Mouse (Mus musculus): Measurements from ENCODE around the gene Eid2b.
A peak's percentile ranks its signal among the peaks of the same experiment; 100 is the strongest.
"Not testable (repeated sequence)": the region's sequence is repeated elsewhere in the genome, so short reads cannot be mapped to it uniquely, and the experiment has no call there.

The Eid2b gene

DNA sequence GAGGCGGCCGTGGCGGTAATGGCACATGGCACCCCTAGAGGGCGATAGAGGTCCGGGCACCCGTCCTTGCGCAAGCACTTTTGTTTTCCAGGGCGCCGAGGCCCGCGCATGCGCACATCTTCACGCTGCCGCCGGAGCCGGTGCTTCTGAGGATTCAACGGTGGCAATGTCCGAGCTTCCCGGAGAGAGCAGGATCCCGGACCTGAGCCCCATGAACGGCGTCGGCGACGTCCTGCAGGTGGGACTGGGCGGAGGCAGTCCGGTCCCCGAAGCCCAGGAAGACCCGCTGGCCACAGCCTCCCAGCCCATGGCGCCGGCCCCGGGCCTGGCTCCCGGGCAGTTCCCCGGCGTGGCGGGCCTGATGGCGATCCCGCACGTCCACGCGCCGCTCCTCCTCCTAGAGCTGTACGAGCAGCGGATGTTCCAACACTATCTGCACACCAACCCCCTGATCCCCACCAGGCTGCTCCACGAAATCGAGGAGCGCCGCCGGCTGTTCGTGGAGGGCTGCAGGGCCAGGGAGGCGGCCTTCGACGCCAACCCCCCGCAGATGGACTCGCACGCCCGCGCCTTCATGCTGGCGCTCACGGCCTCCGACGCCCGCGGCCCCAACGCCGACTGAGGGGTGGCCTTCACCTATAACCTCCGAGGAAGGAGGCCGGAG is at the start of gene Eid2b:
Eid2b (plus strand) TSS at position 125 of the 664 bp plus-strand sequence.
- DNase-seq (ENCODE audit: low read depth, low spot score): no peak

DNA sequence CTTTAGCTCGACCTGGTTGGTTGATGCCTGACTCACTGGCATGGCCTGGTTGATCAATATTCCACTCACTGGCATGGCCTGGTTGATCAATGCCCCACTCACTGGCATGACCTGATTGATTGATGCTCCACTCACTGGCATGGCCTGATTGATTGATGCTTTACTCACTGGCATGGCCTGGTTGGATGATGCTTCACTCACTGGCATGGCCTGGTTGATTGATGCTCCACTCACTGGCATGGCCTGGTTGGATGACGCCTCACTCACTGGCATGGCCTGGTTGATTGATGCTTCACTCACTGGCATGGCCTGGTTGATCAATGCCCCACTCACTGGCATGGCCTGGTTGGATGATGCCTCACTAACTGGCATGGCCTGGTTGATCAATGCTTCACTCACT is 33.6 kb upstream of the Eid2b start:
- not testable (repeated sequence) for DNase-seq (ENCODE audit: low read depth, low spot score)

DNA sequence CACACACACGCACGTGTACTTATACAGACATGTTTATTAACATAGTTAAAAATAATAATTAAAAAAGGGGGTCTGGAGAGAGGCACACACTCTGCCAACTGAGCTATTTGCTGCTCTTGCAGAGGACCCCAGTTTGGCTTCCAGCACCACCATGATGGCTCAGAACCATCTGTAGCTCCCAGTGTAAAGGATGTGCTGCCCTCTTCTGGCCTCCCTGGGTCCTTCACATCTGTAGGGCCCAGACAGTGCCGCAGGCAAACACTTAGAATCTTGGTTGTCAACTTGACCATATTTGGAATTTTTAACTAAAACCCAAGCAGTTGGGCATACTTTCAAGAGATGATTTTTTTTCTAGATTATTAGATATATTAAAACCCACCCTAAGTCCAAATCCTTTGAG is 28.6 kb upstream of the Eid2b start:
- no peak for DNase-seq (ENCODE audit: low read depth, low spot score)

DNA sequence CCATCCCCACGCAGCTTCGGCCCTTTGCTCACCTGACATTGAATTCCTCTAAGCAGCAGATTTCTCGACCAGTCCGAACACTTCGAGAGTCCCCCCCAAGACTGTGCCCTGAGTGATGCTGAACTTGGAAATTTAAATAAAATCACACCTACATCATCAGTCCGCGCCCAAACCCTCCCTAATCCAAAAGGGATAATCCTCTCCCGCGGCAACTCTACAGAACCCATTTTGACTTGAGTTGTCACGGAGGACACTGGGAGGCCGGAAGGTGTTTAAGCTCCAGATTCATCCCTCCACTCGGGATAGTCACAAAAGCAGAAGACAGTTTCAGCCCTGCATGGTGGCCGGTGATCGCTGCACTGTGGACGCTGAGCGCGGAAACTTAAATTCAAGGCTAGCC is 25.6 kb upstream of the Eid2b start:
- DNase-seq (ENCODE audit: low read depth, low spot score): no peak

DNA sequence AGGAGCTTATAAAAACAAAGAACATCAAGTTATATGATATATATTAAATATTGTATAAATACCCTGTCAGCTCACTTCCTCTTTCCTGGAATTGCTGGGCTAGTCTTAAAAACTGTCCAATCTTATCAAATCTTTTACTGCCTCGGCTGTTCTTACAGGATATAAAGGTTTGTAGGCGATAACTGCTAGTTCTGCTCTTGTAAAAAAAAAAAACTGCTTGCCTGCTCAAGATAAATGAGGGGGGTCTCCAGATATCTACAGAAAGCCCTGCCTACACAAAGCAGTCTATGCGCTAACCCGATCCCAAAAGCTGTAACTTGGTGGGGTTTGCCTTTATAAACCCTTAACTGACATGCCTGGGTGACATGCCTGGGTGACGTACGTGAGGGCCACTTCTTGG is 22.9 kb upstream of the Eid2b start:
- no peak for DNase-seq (ENCODE audit: low read depth, low spot score)

DNA sequence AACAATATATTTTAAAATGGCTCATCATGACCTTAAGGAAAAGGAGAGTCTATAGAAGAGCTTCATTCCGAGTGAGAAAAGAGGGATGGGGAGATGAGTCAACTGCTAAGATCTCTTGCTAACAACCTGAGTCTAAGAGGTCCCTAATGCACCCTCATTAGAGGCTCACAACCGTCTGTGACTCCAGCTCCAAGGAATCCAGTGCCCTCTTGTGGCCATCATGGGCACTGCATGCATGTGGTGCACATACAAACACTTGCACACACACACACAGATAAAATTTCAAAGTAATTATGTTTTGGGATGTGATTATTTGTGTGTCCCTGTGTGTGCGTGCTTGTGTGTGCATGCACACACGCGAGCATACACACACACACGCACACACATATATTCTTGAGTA is 22.1 kb upstream of the Eid2b start:
- DNase-seq (ENCODE audit: low read depth, low spot score): no peak

DNA sequence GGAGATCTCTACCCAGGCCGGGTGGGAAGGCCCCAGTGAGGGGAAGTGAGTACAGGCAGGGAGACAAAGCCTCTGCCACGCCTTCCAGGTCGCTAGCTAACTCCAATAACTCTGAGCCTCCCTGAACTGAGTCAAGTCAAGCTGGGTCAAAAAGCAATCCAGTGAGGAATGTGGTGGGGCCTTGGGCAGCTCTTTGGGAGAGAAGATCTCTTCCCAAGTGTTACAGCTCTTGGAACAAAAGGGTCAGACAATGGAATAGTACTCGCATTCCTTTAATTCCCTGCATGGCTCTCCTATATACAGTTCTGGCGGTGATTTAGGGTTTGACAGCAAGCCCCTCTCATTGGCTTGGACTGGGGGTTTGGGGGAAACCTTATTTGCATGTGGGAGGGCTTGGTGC is 14.7 kb upstream of the Eid2b start:
- DNase-seq (ENCODE audit: low read depth, low spot score): no peak

DNA sequence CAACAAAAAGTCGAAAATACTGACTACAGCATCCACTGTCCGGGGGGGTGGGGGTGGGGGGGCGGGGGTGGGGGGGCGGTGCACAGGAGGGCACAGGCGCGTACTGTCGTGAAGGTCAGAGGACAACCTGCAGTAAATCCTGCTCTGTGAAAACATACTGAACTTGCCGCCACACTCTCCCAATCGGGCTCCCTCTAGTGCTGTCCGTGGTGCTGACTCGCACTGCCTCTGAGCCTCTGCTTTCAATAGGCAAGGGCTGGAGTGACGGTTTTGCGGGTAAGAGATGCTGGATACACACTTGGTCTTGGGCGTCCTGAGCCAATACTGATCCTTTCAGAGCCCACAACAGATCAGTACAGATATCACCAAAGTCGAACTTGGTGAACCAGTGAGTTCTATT is 13.8 kb upstream of the Eid2b start:
- peak; percentile 52 for DNase-seq (ENCODE audit: low read depth, low spot score)

DNA sequence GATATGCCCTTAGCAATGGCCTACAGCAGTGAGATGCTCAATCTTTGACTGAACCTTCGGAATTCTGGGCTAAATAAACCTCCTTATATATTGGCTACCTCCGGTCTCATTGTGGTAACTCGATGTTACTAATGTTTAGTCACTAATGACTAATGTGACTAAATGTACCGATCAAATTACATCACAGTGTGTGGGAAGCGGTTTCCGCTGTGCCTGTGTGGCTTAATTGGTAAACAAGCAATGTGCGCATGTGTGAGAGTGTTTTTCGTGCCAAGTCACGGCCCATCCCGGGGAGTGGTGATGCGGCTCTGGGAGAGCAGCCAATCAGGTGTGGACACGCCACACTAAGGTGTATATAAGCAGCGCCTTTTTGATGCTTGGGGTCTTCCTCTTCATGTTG is 12.1 kb upstream of the Eid2b start:
- DNase-seq (ENCODE audit: low read depth, low spot score): no peak

DNA sequence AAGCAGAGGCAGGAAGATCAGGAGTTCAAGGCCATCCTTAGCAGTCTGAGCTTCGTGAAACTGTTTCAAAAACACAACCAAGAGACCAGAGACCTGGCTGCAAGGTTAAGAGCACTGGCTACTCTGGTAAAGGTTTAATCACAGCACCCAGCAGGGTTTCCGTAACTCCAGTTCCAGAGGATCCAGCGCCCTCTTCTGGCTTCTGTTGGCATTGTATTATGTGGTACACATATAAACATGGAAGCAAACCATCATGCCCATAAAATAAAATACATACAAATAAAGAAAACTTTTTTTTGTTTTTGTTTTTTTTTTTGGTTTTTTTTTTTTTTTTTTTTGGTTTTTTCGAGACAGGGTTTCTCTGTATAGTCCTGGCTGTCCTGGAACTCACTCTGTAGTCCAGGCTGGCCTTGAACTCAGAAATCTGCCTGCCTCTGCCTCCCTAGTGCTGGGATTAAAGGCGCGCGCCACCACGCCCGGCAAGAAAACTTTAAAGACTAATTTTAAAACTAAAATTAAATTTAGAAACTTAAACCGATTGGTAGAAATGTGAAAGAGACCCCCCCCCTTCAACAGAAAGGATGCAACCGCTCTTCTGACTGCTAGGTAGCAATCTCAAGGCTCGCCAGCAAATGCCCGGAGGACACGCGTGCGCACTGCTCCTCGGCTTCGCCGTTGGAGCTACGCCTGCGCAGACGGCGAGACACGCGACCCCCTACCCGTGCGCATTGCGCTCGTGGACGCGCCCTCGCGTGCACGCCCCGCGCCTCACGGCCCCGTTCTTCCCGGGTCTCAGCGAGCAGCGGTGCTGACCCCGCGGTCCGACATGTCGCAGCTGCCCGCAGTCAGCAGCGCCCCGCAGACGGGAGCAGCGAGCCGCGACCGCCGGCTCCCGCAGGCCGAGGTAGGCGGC is 10.2 kb upstream of the Eid2b start, which contains the start of gene Eid2:
Eid2 (plus strand) TSS at position 753 of the 913 bp plus-strand sequence.
- no peak for DNase-seq (ENCODE audit: low read depth, low spot score)

DNA sequence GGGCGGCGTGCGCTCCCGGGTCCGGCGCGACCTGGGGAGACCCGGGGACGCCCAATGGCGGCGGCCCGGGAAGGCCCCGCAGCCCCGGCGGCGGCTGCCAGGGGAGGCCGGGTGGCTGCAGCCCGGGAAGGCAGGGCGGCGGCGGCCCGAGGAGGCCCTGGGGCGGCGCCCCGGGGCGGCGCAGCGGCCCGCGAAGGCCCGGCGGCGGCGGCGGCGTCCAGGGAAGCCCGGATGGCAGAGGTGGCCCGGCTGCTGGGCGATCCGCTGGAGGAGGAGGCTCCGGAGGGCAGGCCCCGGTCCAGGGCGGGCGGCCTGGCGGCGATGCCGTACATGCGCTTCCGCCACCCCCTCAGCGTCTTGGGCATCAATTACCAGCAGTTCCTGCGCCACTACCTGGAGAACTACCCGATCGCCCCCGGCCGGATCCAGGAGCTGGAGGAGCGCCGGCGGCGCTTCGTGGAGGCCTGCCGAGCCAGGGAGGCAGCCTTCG is 9.5 kb upstream of the Eid2b start:
- DNase-seq (ENCODE audit: low read depth, low spot score): no peak

DNA sequence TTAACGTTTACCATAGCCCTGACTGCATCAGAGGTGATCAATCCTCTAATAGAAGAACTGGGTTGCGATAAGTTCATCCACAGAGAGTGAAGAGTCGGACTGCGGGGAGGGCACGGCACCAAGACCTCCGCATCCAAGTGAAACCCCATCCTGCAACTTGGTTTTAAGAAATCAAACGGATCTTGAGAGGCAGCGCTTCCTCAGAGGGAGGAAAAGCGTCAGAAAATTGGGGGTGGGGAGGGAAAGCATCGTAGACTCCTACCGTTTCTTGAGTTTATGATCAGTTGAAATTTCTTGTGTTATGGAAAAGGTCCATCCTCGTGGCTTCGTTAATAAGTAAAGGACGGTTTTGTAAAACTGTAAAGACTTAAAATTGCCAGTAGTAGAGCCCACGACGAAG is 9.0 kb upstream of the Eid2b start:
- DNase-seq (ENCODE audit: low read depth, low spot score): no peak

DNA sequence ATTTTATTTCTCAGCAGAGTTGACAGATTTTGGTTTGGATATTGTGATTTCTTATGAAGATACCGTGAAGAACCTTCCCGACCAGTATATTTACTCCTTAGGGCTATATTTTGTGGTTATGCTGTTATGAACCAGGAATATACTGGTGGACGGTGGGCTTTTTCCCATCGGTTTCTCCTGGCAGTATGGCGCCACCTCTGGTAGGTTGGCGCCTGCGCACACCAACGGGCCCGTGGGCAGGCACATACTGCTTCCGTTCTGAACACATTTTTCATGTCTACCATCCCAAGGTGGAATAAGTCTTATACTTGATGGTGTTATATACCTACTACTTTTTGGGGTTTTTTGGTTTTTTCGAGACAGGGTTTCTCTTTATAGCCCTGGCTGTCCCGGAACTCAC is 8.2 kb upstream of the Eid2b start:
- no peak for DNase-seq (ENCODE audit: low read depth, low spot score)

DNA sequence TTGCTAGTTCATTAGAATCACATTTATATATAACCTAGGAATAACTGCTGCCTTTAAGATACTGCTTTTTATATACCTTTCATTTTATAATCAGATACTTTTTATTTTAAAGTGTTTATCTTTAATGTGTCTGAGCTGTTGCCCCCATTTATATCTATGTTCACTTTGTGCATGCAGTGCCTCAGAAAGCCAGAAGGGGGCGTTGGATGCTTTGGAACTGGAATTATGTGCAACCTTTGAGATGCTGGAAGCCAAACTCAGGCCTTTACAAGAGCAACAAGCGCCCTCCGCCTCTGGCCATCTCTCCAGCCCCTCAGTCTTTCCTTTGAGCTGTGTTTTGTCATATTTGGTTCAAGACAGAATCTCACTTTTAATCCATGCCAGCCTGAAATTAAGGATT is 5.8 kb upstream of the Eid2b start:
- no peak for DNase-seq (ENCODE audit: low read depth, low spot score)

DNA sequence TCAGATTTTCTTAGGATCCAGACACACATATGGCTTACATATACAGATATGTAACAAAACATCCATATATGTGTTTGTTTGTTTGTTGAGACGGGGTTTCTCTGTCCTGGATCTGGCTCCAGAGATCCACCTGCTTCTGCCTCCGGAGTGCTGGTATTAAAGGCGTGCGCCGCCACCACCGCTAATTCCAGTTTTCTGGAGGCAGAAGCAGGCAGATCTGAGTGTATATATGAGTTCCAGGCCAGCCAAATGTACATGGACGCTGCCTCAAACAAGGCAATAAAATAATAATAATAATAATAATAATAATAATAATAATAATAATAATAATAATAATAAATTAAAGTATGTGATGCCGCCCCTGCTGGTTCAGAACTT is 313 bp upstream of the Eid2b start:
- no peak for DNase-seq (ENCODE audit: low read depth, low spot score)

DNA sequence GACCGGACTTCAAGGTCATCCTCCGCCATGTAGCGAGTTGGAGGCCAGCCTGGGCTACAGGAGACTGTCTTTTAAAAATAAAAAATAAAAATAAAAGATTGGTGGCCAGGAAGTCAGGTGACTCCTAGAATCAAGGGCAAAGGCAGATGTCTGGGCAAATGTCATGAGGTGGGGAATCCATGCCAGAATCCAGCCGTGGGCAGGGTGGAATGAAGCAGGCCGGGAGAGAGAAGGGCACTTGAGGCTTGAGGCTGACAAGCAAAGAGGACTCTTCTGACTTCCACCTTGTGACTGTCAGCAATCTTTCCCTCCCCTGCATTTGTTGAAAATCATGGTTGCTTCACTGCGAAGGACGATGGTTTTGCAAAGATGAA is 727 bp downstream of the Eid2b start:
- no peak for DNase-seq (ENCODE audit: low read depth, low spot score)

DNA sequence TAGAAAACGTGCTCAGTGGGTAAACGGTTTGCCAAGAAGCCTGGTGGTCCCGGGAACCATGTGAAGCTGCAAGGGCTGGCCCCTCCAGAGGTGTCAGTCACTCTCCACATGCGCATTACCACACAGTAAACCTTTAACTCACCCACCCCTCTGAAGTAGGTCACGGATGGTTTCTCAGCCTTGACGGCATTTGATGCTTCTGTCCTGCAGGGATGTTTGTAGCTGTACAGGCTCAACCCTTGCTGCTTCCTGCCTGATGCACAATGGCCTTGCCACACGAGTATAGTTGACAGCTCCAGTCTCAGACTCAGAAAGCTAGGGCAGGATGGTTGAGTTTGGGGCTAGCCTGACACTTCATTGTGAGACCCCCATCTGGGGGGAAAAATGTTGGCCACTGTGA is 3.1 kb downstream of the Eid2b start:
- no peak for DNase-seq (ENCODE audit: low read depth, low spot score)

DNA sequence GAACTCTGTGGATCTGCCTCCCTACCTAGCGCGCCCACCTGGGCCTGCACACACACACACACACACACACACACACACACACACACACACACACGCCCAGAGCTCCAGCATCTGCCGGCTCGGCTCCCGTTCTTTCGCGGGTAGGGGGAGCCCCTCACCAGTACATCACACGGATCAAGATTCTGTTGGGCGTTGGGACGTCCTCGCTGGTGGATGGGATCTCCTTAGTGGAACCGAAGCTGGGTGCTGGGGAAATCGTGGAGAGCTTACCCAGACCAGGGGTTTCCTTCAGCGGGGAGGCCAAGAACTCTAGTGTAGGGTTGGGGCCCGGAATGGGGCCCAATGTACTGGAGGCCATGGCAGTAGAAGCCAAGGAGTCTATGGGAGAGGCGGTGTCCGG is 12.6 kb downstream of the Eid2b start:
- no peak for DNase-seq (ENCODE audit: low read depth, low spot score)

DNA sequence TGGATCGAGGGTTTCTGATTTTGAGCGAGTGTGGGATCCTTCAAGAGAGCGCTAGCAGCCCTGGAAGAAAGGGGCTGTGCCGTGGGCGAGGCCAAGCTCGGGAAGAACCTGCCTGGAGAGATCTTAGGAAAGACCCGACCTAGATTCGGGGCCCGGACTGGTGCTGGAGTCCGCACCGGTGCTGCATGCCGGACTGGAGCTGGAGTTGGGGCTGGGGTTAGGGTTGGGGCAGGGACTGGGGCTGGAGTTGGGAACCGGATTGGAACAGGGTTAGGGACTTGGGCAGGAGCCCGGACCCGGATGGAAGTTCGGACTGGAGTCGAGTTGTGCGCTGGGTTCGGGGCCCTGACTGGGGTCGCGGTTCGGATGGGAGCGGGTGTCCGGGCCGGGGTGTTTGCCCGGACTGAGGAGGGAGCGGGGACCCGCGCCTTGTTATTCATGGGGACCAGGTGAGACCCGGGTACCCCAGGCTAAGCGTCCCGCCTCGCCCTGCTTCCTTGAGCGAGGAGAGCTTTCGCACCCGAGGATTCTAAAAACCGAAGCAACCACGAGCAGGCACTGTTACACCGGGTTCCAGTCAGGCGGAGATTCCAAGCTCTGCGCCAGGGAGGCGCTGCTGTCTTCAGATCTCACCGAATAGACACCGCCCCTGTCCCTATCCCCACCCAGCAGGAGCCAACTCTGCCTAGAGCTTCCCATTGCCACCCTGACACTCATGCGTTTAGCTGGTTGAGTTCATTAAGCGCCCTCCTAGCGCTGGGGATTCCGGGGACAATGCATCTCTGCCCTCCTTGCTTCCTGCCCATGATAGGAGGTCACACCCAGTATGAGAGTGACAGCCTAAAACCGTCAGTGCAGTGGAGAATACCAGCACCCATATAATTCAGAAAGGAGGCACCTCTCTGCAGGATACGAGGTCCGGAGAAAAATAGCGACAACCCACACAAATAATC is 13.4 kb downstream of the Eid2b start, which contains the start of gene Selenov:
Selenov (minus strand) TSS at position 549 of the 953 bp plus-strand sequence.
- no peak for DNase-seq (ENCODE audit: low read depth, low spot score)

DNA sequence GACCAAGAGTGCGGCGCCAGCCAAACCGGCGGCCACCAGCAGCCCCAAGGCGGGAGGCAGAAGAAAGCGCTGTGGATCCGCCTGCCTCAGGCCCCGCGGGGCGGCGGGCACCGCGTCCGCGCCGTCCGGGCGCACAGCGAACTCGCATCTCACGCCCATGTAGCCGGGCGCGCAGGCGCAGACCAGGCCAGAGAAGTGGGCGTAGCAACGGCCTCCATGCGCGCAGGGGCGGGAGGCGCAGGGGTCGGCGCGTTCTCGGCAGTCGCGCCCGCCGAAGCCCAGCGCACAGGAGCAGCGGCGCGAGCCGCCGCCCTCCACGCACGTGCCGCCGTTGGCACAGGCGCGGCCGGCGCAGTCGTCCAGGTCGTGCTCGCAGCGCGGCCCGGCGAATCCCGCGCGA is 16.9 kb downstream of the Eid2b start:
- no peak for DNase-seq (ENCODE audit: low read depth, low spot score)

DNA sequence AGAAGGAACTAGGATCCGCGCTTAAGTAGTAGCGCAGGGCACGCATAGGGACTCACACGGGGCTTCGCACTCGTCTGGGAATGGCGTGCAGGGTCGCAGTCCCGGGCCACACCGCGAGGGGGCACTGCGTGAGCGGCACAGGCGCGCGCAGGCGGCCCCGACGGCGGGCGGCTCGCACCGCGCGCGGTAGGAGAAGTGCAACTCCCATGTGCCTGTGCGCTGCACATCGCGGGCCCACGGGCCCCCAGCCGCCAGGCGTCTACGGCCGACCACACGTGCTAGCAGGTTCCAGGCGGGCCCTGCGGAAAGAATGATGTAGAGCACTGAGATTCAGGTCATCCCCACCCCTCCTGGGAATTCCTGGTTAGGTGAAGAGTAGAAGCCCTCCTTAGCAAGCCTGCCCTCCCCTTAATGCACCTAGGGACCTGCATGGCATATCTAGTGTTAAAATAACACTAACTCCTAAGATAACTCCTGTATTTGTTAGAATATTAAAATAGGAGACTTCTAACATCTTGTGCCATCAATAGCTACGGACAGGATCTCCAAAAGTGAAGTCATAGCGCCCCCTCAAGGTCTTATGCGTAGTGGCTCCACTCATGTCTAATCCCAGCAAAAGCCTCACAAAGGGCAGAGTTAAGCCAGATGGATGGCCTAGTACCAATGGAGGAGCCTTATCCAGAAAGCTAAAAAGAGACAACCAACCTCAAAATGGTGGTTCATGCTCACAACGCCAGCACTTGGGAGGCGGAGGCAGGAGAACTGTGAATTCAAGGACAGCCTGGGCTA is 21.5 kb downstream of the Eid2b start:
- DNase-seq (ENCODE audit: low read depth, low spot score): no peak
